ENCODE assay signal across 33 mouse cellular contexts in genomic region chr4:134110653-134111052, GRCm38 (mm10). TPM values are rescaled to one million over a fixed set of nuclear protein-coding genes. Genes with fewer than 3 reads are reported as not detected.
DNase-seq lines count a peak whose midpoint lies in the region; ATAC-seq and TF ChIP-seq lines count a peak whose summit lies in the region.
"Had no signal": no experiment of that assay in that cellular context is flagged by ENCODE, and none has a peak within 500 bp of the region (broad histone marks: within the 10 kb centered on the region; RNA-seq: fewer than 3 reads in every experiment).

No protein-coding gene starts in this region.

- no peaks in the 10 kb centered on the region for H3K36me3 ChIP-seq in hindbrain, embryonic 10.5 days
- H3K36me3 ChIP-seq in hindbrain, embryonic 16.5 days (ENCODE audit: control insufficient read depth, insufficient read depth, low read length): no peaks in the 10 kb centered on the region
- no peaks in the 10 kb centered on the region for H3K36me3 ChIP-seq in midbrain, embryonic 10.5 days
- H3K36me3 ChIP-seq in midbrain, embryonic 11.5 days (ENCODE audit: control insufficient read depth, insufficient read depth, low read length): no peaks in the 10 kb centered on the region
- H3K36me3 ChIP-seq in liver, embryonic 16.5 days (ENCODE audit: control insufficient read depth, insufficient read depth): no peaks in the 10 kb centered on the region
- no peaks in the 10 kb centered on the region for H3K36me3 ChIP-seq in forebrain, postnatal 0 days (ENCODE audit: insufficient read depth)
- H3K36me3 ChIP-seq: embryonic facial prominence, embryonic 15.5 days; heart, embryonic 13.5 days; hindbrain, embryonic 12.5 days; limb, embryonic 12.5 days had no signal

- no peak overlapping the region for H3K4me3 ChIP-seq in hindbrain, embryonic 10.5 days
- H3K4me3 ChIP-seq in hindbrain, embryonic 16.5 days (ENCODE audit: low read length): no peak overlapping the region
- no peak overlapping the region for H3K4me3 ChIP-seq in midbrain, embryonic 10.5 days
- no peak overlapping the region for H3K4me3 ChIP-seq in midbrain, embryonic 11.5 days (ENCODE audit: low read depth, low read length)
- H3K4me3 ChIP-seq in liver, embryonic 16.5 days (ENCODE audit: low read depth, low read length): no peak overlapping the region
- no peak overlapping the region for H3K4me3 ChIP-seq in forebrain, postnatal 0 days (ENCODE audit: low read depth, low read length)
- H3K4me3 ChIP-seq: embryonic facial prominence, embryonic 15.5 days; heart, embryonic 13.5 days; hindbrain, embryonic 12.5 days; limb, embryonic 12.5 days had no signal

- H3K4me1 ChIP-seq in hindbrain, embryonic 10.5 days (replicated peaks): peaks cover 61% of the 10 kb centered on the region
- H3K4me1 ChIP-seq in hindbrain, embryonic 16.5 days (ENCODE audit: control insufficient read depth, insufficient read depth, low read depth, low read length): no peaks in the 10 kb centered on the region
- peaks cover 52% of the 10 kb centered on the region for H3K4me1 ChIP-seq in midbrain, embryonic 10.5 days
- peaks cover 12% of the 10 kb centered on the region for H3K4me1 ChIP-seq in midbrain, embryonic 11.5 days (ENCODE audit: control insufficient read depth, insufficient read depth, low read length)
- H3K4me1 ChIP-seq in liver, embryonic 16.5 days (ENCODE audit: control insufficient read depth, low read depth, low read length): peaks cover 31% of the 10 kb centered on the region
- H3K4me1 ChIP-seq in forebrain, postnatal 0 days (ENCODE audit: insufficient read depth): no peaks in the 10 kb centered on the region
- H3K4me1 ChIP-seq: hindbrain, embryonic 12.5 days had no signal

- WGBS in hindbrain, embryonic 10.5 days: 59% methylated on average over 3 of the region's 3 CpGs
- 40% methylated on average over 3 of the region's 3 CpGs for WGBS in hindbrain, embryonic 16.5 days
- 67% methylated on average over 3 of the region's 3 CpGs for WGBS in midbrain, embryonic 10.5 days
- 61% methylated on average over 3 of the region's 3 CpGs for WGBS in midbrain, embryonic 11.5 days
- 32% methylated on average over 3 of the region's 3 CpGs for WGBS in liver, embryonic 16.5 days (ENCODE audit: insufficient replicate concordance)
- 51% methylated on average over 3 of the region's 3 CpGs for WGBS in forebrain, postnatal 0 days

- H3K4me2 ChIP-seq in hindbrain, embryonic 16.5 days (ENCODE audit: low read length): no peak overlapping the region
- no peak overlapping the region for H3K4me2 ChIP-seq in midbrain, embryonic 11.5 days
- H3K4me2 ChIP-seq in liver, embryonic 16.5 days (ENCODE audit: low read depth, low read length): no peak overlapping the region
- no peak overlapping the region for H3K4me2 ChIP-seq in forebrain, postnatal 0 days (ENCODE audit: low read depth)
- H3K4me2 ChIP-seq: embryonic facial prominence, embryonic 15.5 days; heart, embryonic 13.5 days; hindbrain, embryonic 12.5 days; limb, embryonic 12.5 days; lung, embryonic 14.5 days had no signal

- no peak for ATAC-seq in hindbrain, embryonic 16.5 days
- ATAC-seq in midbrain, embryonic 11.5 days (ENCODE audit: low FRiP score): no peak
- no peak for ATAC-seq in liver, embryonic 16.5 days (ENCODE audit: low read depth)
- ATAC-seq in forebrain, postnatal 0 days: no peak
- ATAC-seq: CD4-positive, CD25-positive, alpha-beta regulatory T cell, adult 4 months; forebrain, embryonic 14.5 days; Patski had no signal

- no peak overlapping the region for H3K9ac ChIP-seq in hindbrain, embryonic 16.5 days (ENCODE audit: low read depth, low read length)
- no peak overlapping the region for H3K9ac ChIP-seq in midbrain, embryonic 11.5 days (ENCODE audit: low read length)
- no peak overlapping the region for H3K9ac ChIP-seq in liver, embryonic 16.5 days (ENCODE audit: low read depth, low read length)
- no peak overlapping the region for H3K9ac ChIP-seq in forebrain, postnatal 0 days
- H3K9ac ChIP-seq: embryonic facial prominence, embryonic 15.5 days; heart, embryonic 13.5 days; hindbrain, embryonic 12.5 days; limb, embryonic 12.5 days; lung, embryonic 14.5 days had no signal

- TF ChIP-seq CTCF in forebrain, postnatal 0 days (IDR thresholded peaks at IDR 0.05; ENCODE audit: low read depth): no peak

- DNase-seq in hindbrain, embryonic 10.5 days (ENCODE audit: low spot score): no peak
- DNase-seq in midbrain, embryonic 10.5 days (ENCODE audit: low spot score): no peak
- DNase-seq in midbrain, embryonic 11.5 days (ENCODE audit: low spot score, missing footprints): no peak
- peak; percentile 30 for DNase-seq in ZHBTc4 (ENCODE audit: low read depth, low spot score)
- no peak for DNase-seq in adrenal gland, adult 18-20 months (ENCODE audit: low spot score in 2 of 2)
- no peak for DNase-seq in forebrain, postnatal 0 days
- DNase-seq: adrenal gland, adult 8-10 months; cerebellum, adult 9-10 months; gastrocnemius, postnatal 10 days; heart, adult 18-20 months; heart, postnatal 14 days; kidney, adult 9 months; kidney, postnatal 14 days; lung, embryonic 14.5 days; right cerebral cortex, adult 18-20 months; thymus, postnatal 14 days had no signal

- no peaks in the 10 kb centered on the region for H3K9me3 ChIP-seq in hindbrain, embryonic 10.5 days
- no peaks in the 10 kb centered on the region for H3K9me3 ChIP-seq in hindbrain, embryonic 16.5 days (ENCODE audit: control insufficient read depth, low read length)
- no peaks in the 10 kb centered on the region for H3K9me3 ChIP-seq in midbrain, embryonic 10.5 days (replicated peaks)
- H3K9me3 ChIP-seq in midbrain, embryonic 11.5 days (ENCODE audit: control insufficient read depth, low read length): no peaks in the 10 kb centered on the region
- H3K9me3 ChIP-seq in liver, embryonic 16.5 days (replicated peaks; ENCODE audit: control insufficient read depth, low read length): no peaks in the 10 kb centered on the region
- H3K9me3 ChIP-seq in forebrain, postnatal 0 days (ENCODE audit: low read length): no peaks in the 10 kb centered on the region
- H3K9me3 ChIP-seq: embryonic facial prominence, embryonic 15.5 days; heart, embryonic 13.5 days; hindbrain, embryonic 12.5 days; limb, embryonic 12.5 days had no signal

- 0 out of 2 replicates have a peak overlapping the region, but pooled peaks have one; percentile 30 for H3K27ac ChIP-seq in hindbrain, embryonic 10.5 days
- no peak overlapping the region for H3K27ac ChIP-seq in hindbrain, embryonic 16.5 days (ENCODE audit: low read depth, low read length)
- H3K27ac ChIP-seq in midbrain, embryonic 10.5 days (replicated peaks): peak overlapping the region; percentile 42; the same call in 1 of the 2 replicates
- no peak overlapping the region for H3K27ac ChIP-seq in midbrain, embryonic 11.5 days (ENCODE audit: low read depth, low read length)
- H3K27ac ChIP-seq in liver, embryonic 16.5 days (ENCODE audit: low read length): 0 out of 2 replicates have a peak overlapping the region, but pooled peaks have one; percentile 11
- no peak overlapping the region for H3K27ac ChIP-seq in forebrain, postnatal 0 days (ENCODE audit: low read depth, low read length)
- H3K27ac ChIP-seq: embryonic facial prominence, embryonic 15.5 days; heart, embryonic 13.5 days; hindbrain, embryonic 12.5 days; limb, embryonic 12.5 days had no signal

- H3K27me3 ChIP-seq in hindbrain, embryonic 10.5 days (ENCODE audit: insufficient read depth, poor library complexity, severe bottlenecking): no peaks in the 10 kb centered on the region
- H3K27me3 ChIP-seq in hindbrain, embryonic 16.5 days (replicated peaks; ENCODE audit: control insufficient read depth, insufficient read depth, low read length): no peaks in the 10 kb centered on the region
- no peaks in the 10 kb centered on the region for H3K27me3 ChIP-seq in midbrain, embryonic 10.5 days (ENCODE audit: low read depth, poor library complexity, severe bottlenecking)
- no peaks in the 10 kb centered on the region for H3K27me3 ChIP-seq in midbrain, embryonic 11.5 days (ENCODE audit: control insufficient read depth, insufficient read depth, low read length)
- H3K27me3 ChIP-seq in liver, embryonic 16.5 days (ENCODE audit: control insufficient read depth, insufficient read depth, low read depth, low read length): no peaks in the 10 kb centered on the region
- H3K27me3 ChIP-seq in forebrain, postnatal 0 days (ENCODE audit: insufficient read depth, low read length): no peaks in the 10 kb centered on the region
- H3K27me3 ChIP-seq: embryonic facial prominence, embryonic 15.5 days; heart, embryonic 13.5 days; hindbrain, embryonic 12.5 days; limb, embryonic 12.5 days; Patski had no signal

RNA-seq across cellular contexts. Expression of gene Ubxn11, which starts 8.3 kb away (rescaled TPM):
- polyA plus RNA-seq in hindbrain, embryonic 10.5 days (2016; fragmentation: Nextera tagmentation; extraction: Ambion mirVana): 7.6 and 11.2 TPM in 2 replicates
- 21.3 and 21.5 TPM in 2 replicates for polyA plus RNA-seq in hindbrain, embryonic 16.5 days (2015; fragmentation: Nextera tagmentation; extraction: Ambion mirVana)
- 4.8 and 6.5 TPM in 2 replicates for polyA plus RNA-seq in midbrain, embryonic 10.5 days (2016; fragmentation: Nextera tagmentation; extraction: Ambion mirVana)
- 3.0 and 4.7 TPM in 2 replicates for polyA plus RNA-seq in midbrain, embryonic 11.5 days (2014; fragmentation: Nextera tagmentation; extraction: Ambion mirVana)
- 1.3 TPM in 2 replicates for polyA plus RNA-seq in liver, embryonic 16.5 days (2015; fragmentation: Nextera tagmentation; extraction: Ambion mirVana)
- total RNA-seq in adrenal gland, adult 18-20 months (2021): 10 to 100 TPM in 1 of 2 experiments, 1 to 10 TPM in 1; 8.7 to 12.6 TPM
- 5.5 and 13.7 TPM in 2 replicates for total RNA-seq in forebrain, postnatal 0 days (2014; rRNA removed)
- polyA plus RNA-seq in forebrain, postnatal 0 days (2015; fragmentation: Nextera tagmentation; extraction: Ambion mirVana): 11.0 and 14.3 TPM in 2 replicates

RNA-seq across cellular contexts. Expression of gene Cd52, which starts 15.8 kb away (rescaled TPM):
- polyA plus RNA-seq in hindbrain, embryonic 10.5 days (2016; fragmentation: Nextera tagmentation; extraction: Ambion mirVana): 5.3 and 5.5 TPM in 2 replicates
- polyA plus RNA-seq in hindbrain, embryonic 16.5 days (2015; fragmentation: Nextera tagmentation; extraction: Ambion mirVana): 1.5 and 1.8 TPM in 2 replicates
- 5.1 TPM in 2 replicates for polyA plus RNA-seq in midbrain, embryonic 10.5 days (2016; fragmentation: Nextera tagmentation; extraction: Ambion mirVana)
- 4.3 and 4.7 TPM in 2 replicates for polyA plus RNA-seq in midbrain, embryonic 11.5 days (2014; fragmentation: Nextera tagmentation; extraction: Ambion mirVana)
- 56.1 and 56.8 TPM in 2 replicates for polyA plus RNA-seq in liver, embryonic 16.5 days (2015; fragmentation: Nextera tagmentation; extraction: Ambion mirVana)
- total RNA-seq in adrenal gland, adult 18-20 months (2021): 10 to 100 TPM; 14.0 to 19.9 TPM
- 1.2 and 2.0 TPM in 2 replicates for total RNA-seq in forebrain, postnatal 0 days (2014; rRNA removed)
- 4.1 and 4.6 TPM in 2 replicates for polyA plus RNA-seq in forebrain, postnatal 0 days (2015; fragmentation: Nextera tagmentation; extraction: Ambion mirVana)
- polyA plus RNA-seq: Patski had no signal

RNA-seq across cellular contexts. Expression of gene Sh3bgrl3, which starts 17.9 kb away (rescaled TPM):
- 333 and 386 TPM in 2 replicates for polyA plus RNA-seq in hindbrain, embryonic 10.5 days (2016; fragmentation: Nextera tagmentation; extraction: Ambion mirVana)
- 467 and 509 TPM in 2 replicates for polyA plus RNA-seq in hindbrain, embryonic 16.5 days (2015; fragmentation: Nextera tagmentation; extraction: Ambion mirVana)
- polyA plus RNA-seq in midbrain, embryonic 10.5 days (2016; fragmentation: Nextera tagmentation; extraction: Ambion mirVana): 302 and 324 TPM in 2 replicates
- 308 and 312 TPM in 2 replicates for polyA plus RNA-seq in midbrain, embryonic 11.5 days (2014; fragmentation: Nextera tagmentation; extraction: Ambion mirVana)
- polyA plus RNA-seq in liver, embryonic 16.5 days (2015; fragmentation: Nextera tagmentation; extraction: Ambion mirVana): 142 and 161 TPM in 2 replicates
- total RNA-seq in adrenal gland, adult 18-20 months (2021): 100 to 1,000 TPM in 1 of 2 experiments, 10 to 100 TPM in 1; 73.4 to 102 TPM
- total RNA-seq in forebrain, postnatal 0 days (2014; rRNA removed): 124 and 162 TPM in 2 replicates
- polyA plus RNA-seq in forebrain, postnatal 0 days (2015; fragmentation: Nextera tagmentation; extraction: Ambion mirVana): 554 and 579 TPM in 2 replicates

RNA-seq across cellular contexts. Expression of gene Crybg2, which starts 50.0 kb away (rescaled TPM):
- polyA plus RNA-seq in hindbrain, embryonic 10.5 days (2016; fragmentation: Nextera tagmentation; extraction: Ambion mirVana): 1.6 and 2.9 TPM in 2 replicates
- 3.7 and 5.3 TPM in 2 replicates for polyA plus RNA-seq in hindbrain, embryonic 16.5 days (2015; fragmentation: Nextera tagmentation; extraction: Ambion mirVana)
- polyA plus RNA-seq in midbrain, embryonic 10.5 days (2016; fragmentation: Nextera tagmentation; extraction: Ambion mirVana): 2.0 TPM in 2 replicates
- 0.89 and 0.98 TPM in 2 replicates for polyA plus RNA-seq in midbrain, embryonic 11.5 days (2014; fragmentation: Nextera tagmentation; extraction: Ambion mirVana)
- 0.61 and 0.68 TPM in 2 replicates for polyA plus RNA-seq in liver, embryonic 16.5 days (2015; fragmentation: Nextera tagmentation; extraction: Ambion mirVana)
- under 1 TPM in 1 of 2 experiments, not detected in 1; 0.13 TPM for total RNA-seq in adrenal gland, adult 18-20 months (2021)
- 3.4 and 11.8 TPM in 2 replicates for total RNA-seq in forebrain, postnatal 0 days (2014; rRNA removed)
- 3.7 and 4.5 TPM in 2 replicates for polyA plus RNA-seq in forebrain, postnatal 0 days (2015; fragmentation: Nextera tagmentation; extraction: Ambion mirVana)
- total RNA-seq: adrenal gland, adult 8-10 months; gastrocnemius, postnatal 10 days had no signal
- polyA plus RNA-seq: heart, embryonic 13.5 days had no signal

RNA-seq across cellular contexts. Expression of gene Zfp683, which starts 57.0 kb away (rescaled TPM):
- not detected in 2 replicates for polyA plus RNA-seq in hindbrain, embryonic 10.5 days (2016; fragmentation: Nextera tagmentation; extraction: Ambion mirVana)
- polyA plus RNA-seq in hindbrain, embryonic 16.5 days (2015; fragmentation: Nextera tagmentation; extraction: Ambion mirVana): not detected in 2 replicates
- not detected in 2 replicates for polyA plus RNA-seq in midbrain, embryonic 10.5 days (2016; fragmentation: Nextera tagmentation; extraction: Ambion mirVana)
- not detected in 2 replicates for polyA plus RNA-seq in midbrain, embryonic 11.5 days (2014; fragmentation: Nextera tagmentation; extraction: Ambion mirVana)
- not detected in 2 replicates for polyA plus RNA-seq in liver, embryonic 16.5 days (2015; fragmentation: Nextera tagmentation; extraction: Ambion mirVana)
- under 1 TPM in 1 of 2 experiments, not detected in 1; 0.32 TPM for total RNA-seq in adrenal gland, adult 18-20 months (2021)
- not detected in 2 replicates for total RNA-seq in forebrain, postnatal 0 days (2014; rRNA removed)
- polyA plus RNA-seq in forebrain, postnatal 0 days (2015; fragmentation: Nextera tagmentation; extraction: Ambion mirVana): not detected in 2 replicates
- total RNA-seq: ES-E14; gastrocnemius, postnatal 10 days; heart, adult 18-20 months; heart, postnatal 14 days; layer of hippocampus, adult 18-20 months; layer of hippocampus, postnatal 25 days; left cerebral cortex, postnatal 10 days; midbrain, postnatal 0 days had no signal
- polyA plus RNA-seq: brain, embryonic 14.5 days; embryonic facial prominence, embryonic 15.5 days; forebrain, embryonic 14.5 days; heart, embryonic 13.5 days; hindbrain, embryonic 12.5 days; intestine, embryonic 14.5 days; limb, embryonic 12.5 days; lung, embryonic 14.5 days; midbrain, postnatal 0 days; neural tube, embryonic 14.5 days; Patski had no signal

Comparison
In these comparisons a context has a peak if more than half of its experiments do, and no peak if none do; other contexts are left out.
1. H3K27ac ChIP-seq: peak in hindbrain, embryonic 10.5 days (single experiment), midbrain, embryonic 10.5 days (single experiment) and liver, embryonic 16.5 days (single experiment); none in hindbrain, embryonic 16.5 days (single experiment), midbrain, embryonic 11.5 days (single experiment) and forebrain, postnatal 0 days (single experiment).